Mouse (Mus musculus) gastrocnemius, postnatal 10 days (tissue): ENCODE data around the gene Cdc42se1. TPM values are rescaled to one million over a fixed set of nuclear protein-coding genes. Genes with fewer than 3 reads are reported as not detected.

Experiments
- DNase-seq: peaks from one replicate; pipeline ENCODE4 v3.0.0; 2021; ENCODE audit warnings: mixed read lengths
- total RNA-seq, 2 experiments: library from RNA; stranded (reverse); gene quantifications; 2 replicates each; pipeline ENCODE4 v1.2.3; 2021

The Cdc42se1 gene
- total RNA-seq, 2 experiments from 2014 or later = 26.2 to 35.0 TPM

DNA sequence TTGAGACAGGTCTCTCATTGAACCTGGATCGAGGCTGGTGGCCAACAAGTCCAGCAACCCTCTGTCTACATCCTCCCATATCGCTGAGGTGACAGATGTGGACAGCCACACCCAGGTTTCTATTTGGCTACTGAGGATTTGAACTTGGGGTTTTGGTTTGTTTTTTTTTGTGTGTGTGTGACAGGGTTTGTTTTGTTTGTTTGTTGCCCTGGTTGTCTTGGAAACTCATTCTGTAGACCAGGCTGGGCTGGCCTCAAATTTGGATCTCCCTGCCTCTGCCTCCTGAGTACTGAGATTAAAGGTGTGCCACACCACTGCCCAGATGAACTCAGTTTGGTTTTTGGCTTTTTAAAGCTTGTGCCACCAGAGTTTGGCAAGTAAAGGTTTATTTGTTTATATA, 5.5 kb upstream of the Cdc42se1 start:
- DNase-seq = no peak

DNA sequence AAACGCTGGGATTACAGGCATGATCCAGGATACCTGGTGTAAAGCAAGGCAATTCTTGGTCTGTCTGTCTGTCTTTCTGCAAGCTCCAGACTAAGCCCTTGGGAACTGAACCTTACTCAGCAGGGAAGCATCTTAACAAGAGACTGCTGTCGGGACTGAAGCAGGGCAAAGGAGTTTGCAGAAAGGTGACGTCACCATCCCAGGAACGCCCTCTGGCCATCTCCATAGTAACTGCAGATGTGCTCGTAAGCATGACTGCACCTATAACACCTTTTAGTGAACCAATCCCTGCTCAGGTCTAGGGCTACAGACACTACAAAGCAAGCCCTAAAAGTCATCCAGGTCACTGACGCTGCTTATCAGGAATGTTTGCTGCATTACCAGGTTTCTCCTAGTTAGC, 4.2 kb upstream of the Cdc42se1 start:
- DNase-seq = no peak

DNA sequence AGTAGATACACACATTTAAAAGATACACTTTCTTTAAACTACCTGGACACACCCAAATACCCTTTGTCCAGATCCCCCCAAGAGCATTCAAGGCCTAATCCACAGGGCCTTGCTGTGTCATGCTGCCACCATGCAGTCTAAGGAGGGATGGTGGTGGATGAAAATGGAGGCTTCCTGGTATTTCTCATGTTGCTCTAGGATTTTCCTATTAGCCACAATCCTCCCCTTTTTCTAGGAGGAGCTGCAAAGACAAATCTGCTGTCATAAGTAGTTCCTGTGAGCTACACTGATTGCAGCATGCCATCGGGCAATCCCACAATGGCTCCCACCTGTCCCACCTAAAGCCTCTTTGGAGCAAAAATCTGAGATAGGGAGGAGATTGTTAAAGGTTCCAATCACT, 1.3 kb upstream of the Cdc42se1 start:
- DNase-seq = no peak

DNA sequence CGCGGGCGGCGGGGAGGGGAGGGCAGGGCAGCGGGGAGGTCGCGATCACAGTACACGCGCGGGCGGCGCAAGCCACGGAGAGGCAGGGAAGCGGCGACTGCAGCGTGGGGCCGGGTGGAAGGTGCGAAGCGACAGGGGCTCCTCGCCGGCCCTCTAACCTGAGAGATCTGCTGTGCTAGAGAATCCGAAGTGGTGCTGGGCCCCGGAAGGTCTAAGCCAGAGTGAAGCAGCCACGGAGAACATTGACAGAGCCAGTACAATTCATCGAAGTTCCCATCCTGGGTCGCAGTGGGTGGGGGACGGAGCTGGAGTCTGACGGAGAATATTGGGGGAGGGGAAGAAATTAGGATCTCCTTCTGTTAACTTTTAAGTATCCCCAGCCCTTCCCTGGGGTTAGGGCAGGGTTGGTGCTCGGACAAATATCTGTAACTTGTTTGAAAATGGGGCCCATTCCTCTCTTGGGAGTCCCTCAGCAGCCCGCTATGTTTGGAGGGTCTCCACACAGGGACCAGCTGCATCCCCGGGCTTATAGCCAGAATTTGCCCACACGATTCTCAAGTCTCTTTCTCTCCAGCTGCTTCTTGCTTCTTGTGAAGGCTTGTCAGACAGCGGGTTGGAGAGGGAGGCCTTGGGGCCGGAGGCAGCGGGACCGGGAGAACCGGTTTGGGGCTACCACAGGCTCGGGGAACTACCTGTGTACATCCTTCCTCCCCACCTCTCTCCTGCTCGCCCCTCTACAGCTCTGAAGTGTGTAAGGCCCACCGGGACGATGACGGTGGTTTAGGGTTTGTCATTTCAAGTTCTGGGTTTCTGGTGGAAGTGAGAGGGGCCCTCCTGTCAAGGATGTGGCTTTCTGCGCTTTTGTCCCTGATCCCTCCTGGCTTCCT, 605 bp downstream of the Cdc42se1 start:
- DNase-seq = peak; percentile 38

DNA sequence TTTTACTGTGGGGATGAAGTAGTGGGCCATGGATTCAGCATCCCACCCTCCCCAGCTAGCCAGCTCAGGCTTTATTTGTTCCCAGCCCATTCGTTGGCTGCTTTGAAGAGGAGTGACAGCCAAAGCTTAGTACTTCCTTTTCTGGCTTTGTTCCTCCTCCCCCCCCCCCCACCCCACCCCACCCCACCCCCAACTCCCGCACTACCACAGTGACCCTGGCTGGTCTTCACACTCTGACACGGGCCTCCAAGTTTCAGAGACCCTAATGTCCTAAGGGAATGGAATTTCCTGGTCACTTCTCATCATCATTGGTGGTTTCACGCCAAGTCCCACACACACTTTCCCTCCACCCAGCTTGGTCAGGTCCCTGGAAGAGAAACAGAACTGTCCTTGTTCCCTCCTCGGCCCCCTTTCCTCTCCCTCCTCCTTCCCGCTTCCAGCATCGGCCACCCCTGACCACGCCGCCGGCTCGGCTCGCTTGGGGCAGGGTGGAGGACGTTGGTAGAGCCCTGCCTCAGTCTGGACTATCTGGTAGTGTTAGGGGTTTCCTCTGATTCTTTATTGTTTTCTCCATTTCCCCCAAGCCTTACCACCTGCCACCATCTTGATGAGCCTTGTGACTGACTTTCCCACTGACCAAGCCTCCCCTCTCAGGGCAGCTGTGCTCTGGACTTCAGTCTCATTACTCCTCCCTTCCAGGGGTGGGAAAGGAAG, 1.4 kb downstream of the Cdc42se1 start:
- DNase-seq = peak; percentile 48

DNA sequence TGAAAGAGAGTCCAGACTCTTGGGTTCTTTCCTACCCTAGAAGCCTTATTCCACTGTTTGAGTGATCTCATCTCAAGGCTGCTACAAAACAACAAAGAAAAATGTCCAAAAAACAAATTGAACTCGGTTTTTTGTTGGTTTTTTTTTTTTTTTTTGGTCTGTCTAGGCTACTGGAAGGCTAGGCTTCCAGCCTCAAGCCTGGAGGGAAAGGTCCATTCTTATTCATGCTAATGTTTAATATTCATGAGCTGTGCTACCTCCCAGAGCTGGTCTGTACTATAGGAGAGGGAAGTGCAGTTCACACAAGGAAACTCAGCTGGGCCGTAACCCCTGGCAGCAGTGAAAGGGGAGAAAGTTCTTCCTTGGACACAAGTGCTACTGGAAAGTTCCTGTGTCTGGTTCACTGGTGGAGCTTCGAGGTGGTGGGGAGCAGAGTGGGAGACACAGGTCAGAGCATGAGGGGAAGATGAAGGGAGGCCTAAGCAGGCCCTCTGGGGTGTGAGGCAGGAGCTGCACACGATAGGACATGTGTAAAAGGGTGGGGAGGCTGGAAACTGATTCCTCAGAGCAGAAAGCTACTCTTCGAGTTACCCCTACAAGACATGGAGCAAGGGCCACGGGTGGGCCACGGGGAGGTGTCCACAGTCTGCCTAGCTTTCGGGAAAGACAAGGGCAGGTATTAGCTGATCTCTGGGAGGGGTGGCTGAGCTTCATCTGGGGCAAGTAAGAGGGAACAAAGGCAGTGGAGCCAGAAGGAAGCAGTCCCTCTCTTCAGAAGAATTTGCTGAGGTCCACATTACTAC, 2.2 kb downstream of the Cdc42se1 start:
- DNase-seq = no peak

DNA sequence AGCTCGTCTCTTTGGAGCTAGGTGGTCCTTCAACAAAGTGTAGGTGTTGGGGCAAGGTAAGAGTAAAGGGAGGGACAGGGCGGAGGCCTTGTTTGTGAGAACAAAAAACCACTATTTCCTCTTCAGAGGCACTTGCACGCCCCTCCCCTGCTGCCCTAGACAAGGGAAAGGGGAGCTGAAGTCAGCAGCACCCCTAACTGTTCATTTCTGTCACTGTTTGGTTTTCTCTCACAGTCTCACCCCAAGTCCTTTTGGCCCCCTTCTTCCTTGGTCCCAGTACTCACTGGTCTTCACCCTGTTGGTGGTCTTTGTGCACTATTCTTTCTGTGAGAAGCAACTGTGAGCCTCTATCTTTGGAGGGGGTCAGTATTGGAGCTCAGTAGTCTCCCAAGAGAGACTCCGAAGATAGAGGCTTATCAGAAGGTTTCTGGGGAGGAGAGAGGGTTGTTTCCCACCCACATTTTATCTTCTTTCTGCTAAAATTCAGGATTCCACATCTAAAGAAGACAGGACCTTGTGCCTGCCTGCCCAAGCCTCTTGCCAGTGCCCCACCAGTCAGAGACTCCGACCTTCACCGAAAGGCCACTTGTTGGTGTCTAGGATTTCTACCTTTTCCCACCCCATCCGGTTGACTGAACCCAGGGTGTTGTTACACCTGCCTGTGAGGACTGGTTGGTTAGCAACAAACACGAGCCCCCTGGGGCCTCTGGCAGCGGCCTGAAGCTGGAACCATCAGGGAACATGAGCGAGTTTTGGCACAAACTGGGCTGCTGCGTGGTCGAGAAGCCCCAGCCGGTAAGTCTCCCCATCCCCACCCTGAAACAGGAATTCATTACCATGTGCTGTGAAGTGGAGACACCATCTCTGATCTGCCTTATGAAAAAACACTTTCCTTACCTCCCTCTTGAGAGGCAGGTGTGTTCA, 3.0 kb downstream of the Cdc42se1 start, which contains the start of gene Mllt11:
Gene Mllt11, minus strand, starts transcription at position 874 of the 924 bp plus-strand sequence.
- no peak for DNase-seq

DNA sequence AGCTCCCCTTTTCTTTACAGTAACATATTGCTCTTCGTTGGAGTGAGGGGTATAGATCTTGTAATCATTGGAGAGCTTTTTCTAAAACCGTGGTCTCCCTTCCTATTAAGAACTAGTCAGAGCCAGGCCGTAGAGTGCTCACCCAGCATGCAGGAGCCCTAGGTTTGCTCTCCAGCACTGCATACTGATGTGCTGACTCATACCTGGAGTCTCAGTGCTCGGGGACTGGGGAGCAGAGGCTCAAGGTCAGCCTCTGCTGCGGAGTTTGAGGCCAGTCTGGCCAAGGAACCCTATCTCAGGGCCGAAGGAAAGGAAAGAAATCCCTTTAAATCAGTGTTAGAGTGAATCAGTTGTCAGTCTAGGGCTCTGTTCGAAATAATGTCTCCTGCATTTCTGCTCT, 4.2 kb downstream of the Cdc42se1 start:
- no peak for DNase-seq

DNA sequence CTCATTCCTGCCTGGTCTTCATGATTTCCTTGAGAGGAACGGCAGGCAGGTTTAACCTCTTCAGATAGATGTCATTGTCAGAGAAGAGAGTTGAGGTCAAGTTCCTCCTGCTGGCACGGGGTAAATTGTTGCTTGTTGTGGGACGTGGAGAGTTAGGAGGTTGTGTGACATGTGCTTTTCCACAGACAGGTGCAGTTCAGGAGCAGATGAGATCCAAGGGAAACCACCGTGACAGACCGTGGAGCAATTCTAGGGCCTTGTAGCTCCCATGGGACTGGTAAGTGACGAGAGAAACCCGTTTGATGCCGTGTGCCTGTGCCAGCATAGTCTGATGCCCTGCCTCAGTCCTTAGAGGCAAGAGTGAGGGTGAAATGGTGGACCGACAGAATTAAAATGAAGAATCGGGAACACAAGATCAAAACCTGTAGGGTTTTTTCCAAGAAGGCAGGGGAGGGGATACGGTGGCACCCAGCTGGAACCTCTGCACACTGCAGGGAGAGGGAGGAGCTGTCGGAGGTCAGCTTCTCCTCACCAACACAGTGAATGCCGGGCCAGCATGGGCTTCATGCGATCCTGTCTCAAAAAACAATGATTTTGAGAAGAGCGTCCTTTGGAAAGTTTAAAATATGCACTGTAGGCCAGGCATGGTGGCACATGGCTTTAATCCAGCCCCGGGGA, 4.9 kb downstream of the Cdc42se1 start:
- DNase-seq = no peak

DNA sequence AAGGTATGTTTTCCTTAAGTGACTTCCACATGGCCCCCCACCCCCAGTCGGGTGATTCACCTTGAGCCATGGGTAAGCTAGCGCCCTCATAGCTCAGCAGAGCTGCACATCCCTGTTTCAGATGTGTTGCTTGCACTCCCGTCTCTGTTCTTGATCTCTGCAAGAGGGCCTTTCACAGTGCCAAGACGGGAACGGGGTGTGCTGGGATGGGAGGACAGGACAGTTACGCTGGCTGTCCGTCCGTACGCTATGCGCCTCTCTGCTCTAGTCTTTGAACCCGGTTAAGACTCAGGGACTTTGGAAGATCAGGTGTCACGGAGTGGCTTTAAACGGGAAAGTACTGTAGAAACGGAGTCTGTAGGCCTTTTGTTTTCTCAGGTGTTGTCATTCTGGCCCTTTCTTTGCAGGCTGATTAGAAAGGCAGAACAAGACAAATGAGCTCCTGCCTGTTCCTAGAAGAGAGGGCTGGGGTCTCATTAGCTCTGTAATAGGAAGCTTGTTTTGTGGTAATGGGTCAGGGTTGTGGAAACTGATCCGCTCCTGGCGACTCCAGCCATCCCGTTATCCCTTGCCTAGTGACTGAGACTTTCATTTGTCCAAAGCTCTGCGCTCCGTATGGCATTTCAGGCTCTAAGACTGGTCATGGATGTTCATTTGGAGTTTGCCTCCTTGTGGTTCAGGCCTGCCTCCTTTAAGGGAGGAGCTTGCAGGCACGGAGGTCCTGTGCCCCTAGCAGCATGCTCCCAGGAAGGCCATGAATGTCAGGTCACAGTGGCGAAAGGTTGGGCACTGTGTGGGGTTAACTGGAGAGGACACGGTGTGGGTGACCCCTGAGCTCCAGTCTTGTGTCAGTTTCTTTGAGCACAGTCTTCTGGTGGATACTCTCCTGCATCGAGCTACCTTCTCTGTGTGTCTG, 7.1 kb downstream of the Cdc42se1 start:
- no peak for DNase-seq

DNA sequence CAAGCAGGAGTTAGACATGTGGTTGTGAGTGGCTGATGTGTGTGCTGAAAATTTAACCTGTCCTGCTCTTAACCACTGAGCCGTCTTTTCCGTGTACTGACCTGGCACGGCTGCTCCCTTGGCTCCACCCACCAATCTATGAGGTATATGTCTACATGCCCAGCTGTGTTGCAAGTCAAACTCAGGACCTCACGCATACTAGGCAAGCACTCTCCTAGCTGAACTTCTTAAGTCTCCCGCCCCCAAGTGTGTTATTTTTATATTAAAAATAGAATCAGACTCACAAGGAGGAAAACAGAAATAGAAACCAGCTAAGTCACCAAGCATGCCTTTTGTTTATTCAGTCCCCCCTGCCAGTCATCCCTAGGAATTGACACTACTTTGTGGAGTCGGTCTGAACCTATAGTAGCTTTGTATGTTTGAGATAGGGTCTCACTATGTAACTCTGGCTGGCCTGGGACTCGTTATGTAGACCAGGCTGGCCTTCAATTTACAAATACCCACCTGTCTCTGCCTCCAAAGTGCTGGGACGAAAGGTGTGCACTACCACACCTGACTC, 9.1 kb downstream of the Cdc42se1 start:
- DNase-seq = no peak

DNA sequence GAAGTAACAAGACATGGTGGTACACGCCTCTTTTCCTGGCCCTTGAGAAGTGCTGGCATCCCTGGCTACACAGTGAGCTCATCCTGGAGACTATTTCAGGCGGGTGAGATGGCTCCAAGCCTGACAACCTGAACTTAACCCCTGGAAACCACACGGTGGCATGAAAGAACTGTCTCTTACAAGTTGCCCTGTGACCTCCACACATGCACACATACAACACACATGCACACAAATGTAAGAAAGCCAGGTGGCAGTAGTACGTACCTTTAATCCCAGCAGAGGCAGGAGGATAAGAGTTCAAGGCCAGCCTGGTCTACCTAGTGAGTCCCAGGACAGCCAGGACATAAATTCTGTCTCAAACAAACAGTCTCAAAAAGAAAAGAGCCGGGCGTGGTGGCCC, 10.5 kb downstream of the Cdc42se1 start:
- DNase-seq = no peak

DNA sequence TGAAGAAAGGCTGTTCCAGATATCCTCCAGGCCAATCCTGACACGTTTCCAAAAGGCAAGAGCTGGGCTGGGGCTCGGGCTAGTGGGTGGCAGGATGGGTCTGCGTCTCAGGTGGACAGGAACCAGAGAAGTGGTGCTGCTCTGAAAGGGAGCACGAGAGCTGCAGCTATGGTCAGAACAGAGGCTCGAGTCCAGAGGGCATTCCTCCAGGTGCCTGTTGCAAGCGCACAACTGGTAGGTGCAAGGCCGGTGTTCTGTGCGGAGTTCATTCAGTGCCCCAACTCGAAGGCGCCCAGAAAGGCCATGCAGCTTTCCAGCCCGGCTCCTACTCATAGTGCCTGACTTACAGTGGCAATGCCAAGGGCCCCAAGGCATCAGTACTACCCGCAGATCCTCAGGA, 11.4 kb downstream of the Cdc42se1 start:
- no peak for DNase-seq

DNA sequence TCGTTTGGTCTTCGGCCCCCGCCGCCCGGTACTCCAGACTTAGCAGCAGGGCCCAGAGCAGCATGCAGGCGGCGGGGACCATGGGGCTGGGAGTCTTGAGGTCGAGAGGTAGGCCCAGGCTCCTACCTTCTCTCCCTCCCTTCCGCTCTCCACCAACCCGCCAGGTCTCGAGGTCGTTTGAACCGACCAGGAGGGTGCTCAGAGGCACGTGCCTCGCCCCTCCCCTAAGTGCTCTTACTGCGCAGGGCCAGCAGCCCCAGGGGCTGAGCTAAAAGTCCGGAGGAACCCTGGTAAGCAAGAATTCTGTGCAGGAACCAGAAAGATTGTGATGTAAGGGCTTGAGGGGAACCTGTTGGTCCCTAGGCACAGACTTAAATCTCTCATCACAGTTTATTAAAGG, 12.4 kb downstream of the Cdc42se1 start:
- DNase-seq = no peak

DNA sequence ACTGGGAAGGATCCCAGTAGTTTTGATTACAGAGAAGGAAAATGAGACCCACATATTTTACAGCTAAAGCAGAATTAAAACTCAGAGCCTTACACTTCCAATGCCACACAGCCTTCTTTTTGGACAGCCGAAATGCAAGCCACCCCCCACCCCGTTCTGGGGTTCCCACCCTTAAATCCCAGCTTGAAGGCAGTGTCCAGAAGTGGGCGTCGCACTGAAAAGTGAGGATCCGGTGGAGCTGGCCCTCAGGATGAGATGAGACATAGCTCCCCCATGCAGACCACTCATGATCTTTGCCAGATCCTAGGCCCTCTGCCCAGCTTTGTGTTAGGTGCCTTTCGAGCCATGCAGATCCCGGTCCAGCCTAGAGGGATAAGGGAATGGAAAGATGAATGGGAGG, 13.0 kb downstream of the Cdc42se1 start, which contains the start of gene Gm128:
Gene Gm128, minus strand, starts transcription at position 101 of the 400 bp plus-strand sequence.
- DNase-seq = no peak

DNA sequence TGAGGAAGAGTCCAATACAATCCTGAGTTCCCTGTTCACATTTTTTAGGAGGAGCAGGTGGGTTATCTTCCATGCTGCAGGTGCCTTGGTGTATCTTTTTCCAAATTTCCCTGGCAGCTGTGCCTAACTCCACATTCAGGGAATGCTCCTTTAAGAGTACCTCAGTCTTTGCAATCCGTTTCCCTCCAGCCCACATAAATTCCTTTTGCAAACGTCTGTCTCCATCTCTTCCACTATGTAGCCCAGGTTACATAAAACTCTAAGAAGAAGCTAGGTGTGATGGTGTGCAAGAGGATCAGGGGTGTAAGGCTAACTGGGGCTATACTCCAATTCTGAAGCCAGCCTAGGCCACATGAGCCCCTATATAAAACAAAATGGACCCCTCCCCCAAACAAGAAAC, 14.6 kb downstream of the Cdc42se1 start:
- DNase-seq = no peak

DNA sequence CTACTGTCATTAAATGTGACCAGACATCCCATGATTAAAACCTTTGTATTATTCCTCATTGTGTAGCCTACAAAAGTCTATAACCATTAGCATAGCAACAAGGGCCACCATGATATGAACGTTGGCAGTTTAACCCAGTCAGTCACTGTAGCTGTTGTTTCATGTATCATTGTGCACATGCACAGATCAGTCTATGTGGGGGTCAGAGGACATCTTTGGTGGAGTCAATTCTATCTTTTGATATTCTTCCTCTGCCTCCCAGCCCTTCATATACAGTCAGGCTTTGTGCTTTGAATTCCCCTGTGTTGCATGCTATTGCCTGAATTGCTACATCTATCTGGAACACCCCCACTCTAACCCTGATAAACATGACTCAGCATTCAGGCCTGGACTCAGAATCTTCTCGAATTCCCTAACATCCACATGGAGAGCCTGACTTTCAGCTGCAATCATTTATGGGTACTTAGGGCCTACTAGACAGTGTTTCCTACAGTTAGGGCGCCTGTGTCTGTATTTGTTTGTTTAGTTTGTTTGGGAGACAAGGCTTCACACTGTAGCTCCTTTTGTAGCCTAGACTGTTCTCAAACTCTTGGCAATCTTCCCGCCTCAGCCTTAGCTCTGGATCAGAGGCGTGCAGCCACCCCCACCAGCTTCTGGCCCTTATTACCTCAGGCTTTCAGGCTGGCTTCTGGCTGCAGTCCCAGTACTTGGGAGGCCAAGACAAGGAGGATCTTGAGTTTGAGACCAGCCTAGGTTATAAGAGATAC, 18.1 kb downstream of the Cdc42se1 start:
- DNase-seq = peak; percentile 20

DNA sequence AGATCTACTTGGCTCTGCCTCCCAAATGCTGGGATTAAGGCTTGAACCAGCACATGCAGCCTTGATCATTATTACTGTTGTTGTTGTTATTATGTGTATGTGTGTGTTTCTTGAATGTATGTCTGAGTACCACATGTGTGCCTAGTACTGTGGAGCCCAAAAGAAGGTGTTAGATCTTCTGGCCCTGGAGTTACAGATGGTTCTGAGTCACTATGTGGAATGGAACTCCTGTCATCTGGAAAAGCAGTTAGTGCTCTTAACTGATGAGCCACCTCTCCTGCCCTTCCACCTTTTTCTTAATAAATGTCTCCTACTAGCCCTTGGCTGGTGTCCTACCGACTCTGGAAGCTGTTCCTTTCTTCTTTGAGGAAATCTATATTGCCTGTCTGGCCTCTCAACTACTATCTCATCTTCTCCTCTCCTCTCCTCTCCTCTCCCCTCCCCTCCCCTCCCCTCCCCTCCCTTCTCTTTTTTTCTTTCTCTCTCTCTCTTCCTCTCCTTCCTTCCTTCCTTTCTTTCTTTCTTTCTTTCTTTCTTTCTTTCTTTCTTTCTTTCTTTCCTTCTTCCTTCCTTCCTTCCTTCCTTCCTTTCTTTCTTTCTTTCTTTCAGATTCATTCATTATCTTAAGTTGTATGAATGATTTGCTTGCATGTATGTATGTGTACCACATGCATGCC, 19.3 kb downstream of the Cdc42se1 start:
- DNase-seq = no peak
